Mouse (Mus musculus) cerebellum, adult 2 months (tissue): Measurements from ENCODE around the gene Dck.

Experiments used
- CTCF ChIP-seq: fragments of 200-500 bp; IDR thresholded peaks from 2 replicates; pipeline ENCODE4 v1.5.1; 2011; ENCODE audit warnings: low read depth, mild to moderate bottlenecking, control low read depth, low read length, moderate library complexity, borderline replicate concordance; ENCODE audit not compliant: insufficient read depth
- POLR2A ChIP-seq: fragments of 200-500 bp; IDR thresholded peaks from 2 replicates; pipeline ENCODE4 v1.6.1; 2011; ENCODE audit warnings: low read length, control low read depth, borderline replicate concordance; ENCODE audit not compliant: insufficient read depth

DNA sequence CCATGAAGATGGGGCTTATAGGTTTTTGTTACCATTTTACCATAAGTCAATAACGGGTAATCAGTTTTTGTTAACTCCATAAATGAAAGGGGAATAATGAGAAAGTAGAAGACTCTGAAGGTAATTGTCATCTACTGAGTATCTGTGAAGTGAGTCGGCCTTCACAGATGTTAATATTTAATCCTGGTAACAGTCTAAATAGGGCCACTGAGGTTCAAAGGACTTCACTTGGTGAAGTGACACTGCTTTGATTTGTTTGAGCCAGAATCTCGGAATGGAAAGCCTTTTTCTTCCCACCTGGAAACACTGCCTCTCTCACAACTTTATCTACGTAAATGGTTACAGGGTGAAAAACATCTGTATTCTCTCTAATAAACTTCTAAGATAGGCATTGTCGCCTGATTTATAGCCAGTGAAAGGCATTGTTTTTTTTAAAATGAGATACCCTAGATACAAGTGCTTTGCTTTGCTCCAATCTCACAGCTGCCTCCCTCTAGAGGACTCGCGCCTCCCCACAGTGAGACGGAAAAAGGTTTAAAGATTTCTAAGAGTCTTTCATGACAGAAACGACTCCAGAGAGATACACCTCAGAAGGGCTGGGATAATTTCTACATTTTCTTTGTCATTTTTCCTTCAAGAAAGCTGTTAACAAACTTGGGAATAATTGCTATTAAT is 31.3 kb downstream of the Dck start:
- TF ChIP-seq CTCF, result no peak
- TF ChIP-seq POLR2A, result no peak
